Mouse (Mus musculus) heart, embryonic 11.5 days (tissue): ENCODE measurements at regions not wholly inside any gene's neighbourhood (a gene's known extent, or its start where the extent isn't known, plus 50 kb on each side); places are given as distances from the start of the nearest gene placed in this dataset.

Source experiments
- ATAC-seq: fragments of 200-750 bp; cut with Nextera tagmentation; replicated peaks from 2 replicates; pipeline ENCODE4 v1.8.0; 2017; ENCODE audit warnings: moderate library complexity; ENCODE audit not compliant: insufficient number of reproducible peaks, low FRiP score, low TSS enrichment
- H3K27ac ChIP-seq: fragments of 300-500 bp; sonication (generic); 2 replicates; pipeline ENCODE4 v1.5.1; 2014; ENCODE audit warnings: mild to moderate bottlenecking, low read depth, low read length
- H3K27me3 ChIP-seq: fragments of 300-500 bp; sonication (generic); 2 replicates; pipeline ENCODE4 v1.6.1; 2014; ENCODE audit warnings: mild to moderate bottlenecking, low read length, mixed read lengths; ENCODE audit not compliant: control insufficient read depth, insufficient read depth
- H3K36me3 ChIP-seq: fragments of 300-500 bp; sonication (generic); 2 replicates; pipeline ENCODE4 v1.6.1; 2014; ENCODE audit warnings: mild to moderate bottlenecking, low read length, moderate library complexity, mixed read lengths; ENCODE audit not compliant: control insufficient read depth, insufficient read depth
- H3K4me1 ChIP-seq: fragments of 300-500 bp; sonication (generic); 2 replicates; pipeline ENCODE4 v1.6.1; 2014; ENCODE audit warnings: low read length; ENCODE audit not compliant: control insufficient read depth, insufficient read depth
- H3K4me2 ChIP-seq: fragments of 300-500 bp; sonication (generic); 2 replicates; pipeline ENCODE4 v1.6.1; 2014; ENCODE audit warnings: mild to moderate bottlenecking, moderate library complexity
- H3K4me3 ChIP-seq: fragments of 300-500 bp; sonication (generic); 2 replicates; pipeline ENCODE4 v1.5.1; 2014; ENCODE audit warnings: low read depth, low read length
- H3K9ac ChIP-seq: fragments of 300-500 bp; sonication (generic); 2 replicates; pipeline ENCODE4 v1.6.1; 2014; ENCODE audit warnings: mild to moderate bottlenecking, low read depth, low read length, moderate library complexity
- H3K9me3 ChIP-seq: fragments of 300-500 bp; sonication (generic); replicated peaks from 2 replicates; pipeline ENCODE4 v1.6.1; 2016; ENCODE audit warnings: low read length; ENCODE audit not compliant: control insufficient read depth
- WGBS: fragments of 180-500 bp; shearing (Covaris S2); extraction: QIAGEN DNeasy Blood & Tissue Kit; methylation state at CpG from one replicate; pipeline ENCODE4 v1.1.7; 2014; ENCODE audit not compliant: insufficient replicate concordance; 5-methylcytosine and 5-hydroxymethylcytosine counted together

GRCm38 (mm10) chr2:169191974-169192373 lies 236.6 kb upstream of the Zfp64 start:
- Histone ChIP-seq H3K9me3 (no peaks in the 10 kb centered on the region), H3K36me3 (no peaks in the 10 kb centered on the region), H3K4me3 (no peak overlapping the region), H3K27ac (no peak overlapping the region), H3K4me2 (no peak overlapping the region), H3K9ac (no peak overlapping the region), H3K4me1 (no peaks in the 10 kb centered on the region), H3K27me3 (no peaks in the 10 kb centered on the region)
- 86% methylated on average over 7 of the region's 7 CpGs for WGBS
- no peak for ATAC-seq

DNA sequence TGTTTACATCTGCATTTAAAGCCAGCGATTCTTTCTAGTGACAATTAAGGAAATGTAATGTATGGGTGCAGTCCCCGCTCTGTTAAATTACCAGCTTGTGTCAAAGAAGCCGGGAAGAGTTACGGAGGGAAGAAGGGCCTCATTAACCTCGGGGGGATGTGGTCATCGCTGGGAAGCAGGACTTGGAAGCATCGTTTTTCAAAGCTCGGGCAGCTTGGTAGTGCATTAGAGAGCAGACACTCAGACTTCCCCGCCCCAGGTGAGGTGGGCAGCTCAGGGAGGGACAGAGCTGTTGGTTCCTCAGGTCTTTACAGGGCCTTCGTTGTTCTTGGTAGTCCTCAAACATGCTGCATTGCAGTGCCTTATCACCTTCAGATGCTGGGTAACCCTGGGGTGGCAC lies 236.1 kb upstream of the Zfp64 start:
- Histone ChIP-seq H3K27ac (no peak overlapping the region), H3K9ac (no peak overlapping the region), H3K9me3 (no peaks in the 10 kb centered on the region), H3K27me3 (no peaks in the 10 kb centered on the region), H3K4me2 (no peak overlapping the region), H3K4me1 (no peaks in the 10 kb centered on the region), H3K36me3 (no peaks in the 10 kb centered on the region), H3K4me3 (no peak overlapping the region)
- ATAC-seq: no peak
- 61% methylated on average over 10 of the region's 10 CpGs for WGBS

- WGBS: 78% methylated on average over 3 of the region's 3 CpGs
- no peak overlapping the region for H3K27ac ChIP-seq
- H3K36me3 ChIP-seq: no peaks in the 10 kb centered on the region
- no peak for ATAC-seq
- H3K9me3 ChIP-seq: no peaks in the 10 kb centered on the region
- no peak overlapping the region for H3K4me2 ChIP-seq
- no peak overlapping the region for H3K9ac ChIP-seq
- H3K27me3 ChIP-seq: no peaks in the 10 kb centered on the region
- no peaks in the 10 kb centered on the region for H3K4me1 ChIP-seq
- no peak overlapping the region for H3K4me3 ChIP-seq
Measured at GRCm38 (mm10) chr2:169177565-169177964, 222.2 kb upstream of the Zfp64 start.

DNA sequence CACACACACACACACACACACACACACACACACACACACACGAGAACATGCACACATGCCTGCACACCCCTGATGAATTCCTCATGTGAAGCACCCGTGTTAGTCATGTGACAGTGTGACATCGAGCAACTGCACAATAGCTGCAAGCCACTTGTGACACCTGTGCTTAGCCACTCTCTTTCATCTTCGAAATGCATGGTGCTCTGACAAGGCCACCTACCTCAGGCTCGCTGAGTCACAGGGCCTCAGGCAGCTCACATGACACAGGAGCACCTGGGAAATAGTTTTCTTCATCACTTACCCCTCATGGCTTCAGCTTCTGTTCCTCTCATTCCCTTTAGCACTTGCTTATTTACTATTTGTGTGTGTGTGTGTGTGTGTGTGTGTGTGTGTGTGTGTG lies 213.4 kb upstream of the Zfp64 start:
- no peaks in the 10 kb centered on the region for H3K36me3 ChIP-seq
- H3K4me2 ChIP-seq: no peak overlapping the region
- H3K27me3 ChIP-seq: no peaks in the 10 kb centered on the region; the same call in 1 of the 2 replicates
- no peak overlapping the region for H3K4me3 ChIP-seq
- H3K4me1 ChIP-seq: no peaks in the 10 kb centered on the region
- no peaks in the 10 kb centered on the region for H3K9me3 ChIP-seq
- ATAC-seq: no peak
- WGBS: 73% methylated on average over 5 of the region's 5 CpGs
- H3K9ac ChIP-seq: no peak overlapping the region
- H3K27ac ChIP-seq: no peak overlapping the region

- no peak overlapping the region for H3K4me2 ChIP-seq
- H3K9ac ChIP-seq: no peak overlapping the region
- H3K36me3 ChIP-seq: no peaks in the 10 kb centered on the region
- H3K4me3 ChIP-seq: no peak overlapping the region
- H3K27ac ChIP-seq: no peak overlapping the region
- H3K9me3 ChIP-seq: no peaks in the 10 kb centered on the region
- no peak for ATAC-seq
- no peaks in the 10 kb centered on the region; the same call in 1 of the 2 replicates for H3K27me3 ChIP-seq
- 83% methylated on average over 6 of the region's 6 CpGs for WGBS
- H3K4me1 ChIP-seq: no peaks in the 10 kb centered on the region
Measured at GRCm38 (mm10) chr2:169168376-169168775, 213.0 kb upstream of the Zfp64 start.

DNA sequence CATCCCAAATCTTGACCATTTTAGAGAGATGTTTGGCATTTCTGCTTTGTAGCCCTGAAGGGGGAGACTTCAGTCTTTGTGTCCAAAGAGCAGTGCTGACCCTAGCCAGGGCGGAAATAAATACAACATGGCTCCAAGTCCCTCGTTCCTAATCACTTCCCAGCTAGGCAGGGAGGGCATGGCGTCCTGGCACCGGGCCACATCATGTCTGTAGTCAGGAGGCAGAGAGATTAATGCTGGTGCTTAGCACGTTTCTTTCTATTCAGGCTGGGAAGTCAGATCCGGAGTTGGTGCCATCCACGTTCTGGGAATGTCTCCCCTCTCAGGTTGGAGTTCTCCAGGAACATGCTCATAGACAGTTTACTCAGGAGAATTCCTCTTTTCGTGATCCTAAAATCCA lies 206.3 kb upstream of the Zfp64 start:
- 65% methylated on average over 8 of the region's 8 CpGs for WGBS
- Histone ChIP-seq H3K27me3 (no peaks in the 10 kb centered on the region), H3K27ac (no peak overlapping the region), H3K9me3 (no peaks in the 10 kb centered on the region), H3K4me2 (no peak overlapping the region), H3K4me3 (no peak overlapping the region), H3K4me1 (no peaks in the 10 kb centered on the region), H3K36me3 (no peaks in the 10 kb centered on the region), H3K9ac (no peak overlapping the region)
- ATAC-seq: no peak

GRCm38 (mm10) chr2:169158760-169159159 lies 203.4 kb upstream of the Zfp64 start:
- Histone ChIP-seq H3K27me3 (no peaks in the 10 kb centered on the region), H3K4me3 (no peak overlapping the region), H3K9ac (no peak overlapping the region), H3K9me3 (no peaks in the 10 kb centered on the region), H3K4me2 (no peak overlapping the region), H3K36me3 (no peaks in the 10 kb centered on the region), H3K27ac (no peak overlapping the region), H3K4me1 (no peaks in the 10 kb centered on the region)
- ATAC-seq: no peak
- WGBS: 61% methylated on average over 11 of the region's 11 CpGs

DNA sequence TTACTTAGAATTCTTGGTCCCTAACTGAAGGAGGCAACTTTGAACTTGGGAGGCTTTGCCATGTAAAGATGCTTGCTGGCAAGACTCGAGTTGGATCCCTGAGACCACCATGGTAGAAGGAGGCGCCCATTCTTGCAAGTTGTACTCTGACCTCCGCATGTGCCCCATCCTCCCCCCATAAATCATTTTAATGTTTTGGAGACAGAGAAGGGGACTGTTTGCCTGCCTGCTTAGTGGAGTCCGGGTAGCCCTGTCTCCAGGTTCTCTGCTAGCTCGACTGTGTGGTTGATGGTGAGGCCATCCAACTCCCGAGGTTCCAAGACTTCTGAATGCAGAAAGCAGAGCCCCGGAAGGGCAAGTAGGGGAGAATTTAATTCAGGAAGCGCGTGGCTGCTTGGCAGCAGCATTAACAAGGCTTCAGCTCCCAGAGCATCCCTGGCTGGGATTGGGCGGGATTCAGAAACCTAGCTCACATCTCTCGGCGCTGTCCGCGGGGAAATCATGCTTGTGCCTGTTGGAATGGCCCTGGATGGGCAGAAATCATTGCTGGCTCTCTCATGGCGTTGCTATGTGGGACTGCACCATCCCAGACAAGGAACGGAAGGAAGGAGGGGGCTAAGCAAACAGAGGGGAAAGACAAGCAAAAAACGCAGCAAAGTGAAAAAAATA lies 202.8 kb upstream of the Zfp64 start:
- no peaks in the 10 kb centered on the region for H3K27me3 ChIP-seq
- no peak overlapping the region for H3K4me3 ChIP-seq
- H3K4me1 ChIP-seq: no peaks in the 10 kb centered on the region
- H3K9me3 ChIP-seq: no peaks in the 10 kb centered on the region
- no peak for ATAC-seq
- no peak overlapping the region for H3K4me2 ChIP-seq
- no peak overlapping the region for H3K9ac ChIP-seq
- H3K27ac ChIP-seq: no peak overlapping the region
- no peaks in the 10 kb centered on the region for H3K36me3 ChIP-seq
- WGBS: 54% methylated on average over 17 of the region's 17 CpGs

DNA sequence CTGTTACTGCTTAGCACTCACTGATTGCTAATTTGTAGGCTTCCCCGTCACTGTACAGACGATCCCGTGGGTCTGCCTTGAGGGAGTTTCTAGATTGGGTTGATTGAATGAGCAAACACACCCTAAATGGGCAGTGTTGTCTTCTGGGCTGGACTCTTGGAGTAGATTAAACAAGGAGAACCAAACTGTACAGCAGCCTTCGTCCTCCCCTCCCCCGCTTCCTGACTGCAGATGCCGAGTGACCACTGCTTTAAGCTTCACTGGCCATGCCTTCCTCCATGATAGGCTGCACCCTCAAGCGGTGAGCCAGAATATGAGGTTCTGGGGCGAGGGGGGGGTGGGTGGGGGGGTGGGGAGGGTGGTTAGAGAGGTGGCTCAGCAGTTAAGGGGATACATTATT lies 201.5 kb upstream of the Zfp64 start:
- H3K27ac ChIP-seq: no peak overlapping the region
- ATAC-seq: no peak
- peaks cover 2% of the 10 kb centered on the region; the same call in 1 of the 2 replicates for H3K27me3 ChIP-seq
- H3K4me3 ChIP-seq: no peak overlapping the region
- no peaks in the 10 kb centered on the region for H3K36me3 ChIP-seq
- H3K9ac ChIP-seq: no peak overlapping the region
- 44% methylated on average over 8 of the region's 8 CpGs for WGBS
- H3K4me2 ChIP-seq: no peak overlapping the region
- H3K4me1 ChIP-seq: no peaks in the 10 kb centered on the region
- no peaks in the 10 kb centered on the region for H3K9me3 ChIP-seq
